Mouse (Mus musculus): ENCODE measurements around the gene Clec5a. TPM values are rescaled to one million over a fixed set of nuclear protein-coding genes. Genes with fewer than 3 reads are reported as not detected.

Clec5a gene
- polyA plus RNA-seq, 1 experiment from 2014 or later = 2.1 TPM

GRCm38 (mm10) chr6:40576305-40576704, 9.3 kb downstream of the Clec5a start:
- H3K4me2 ChIP-seq = no peak overlapping the region
- H3K36me3 ChIP-seq = no peaks in the 10 kb centered on the region
- H3K9me3 ChIP-seq = no peaks in the 10 kb centered on the region
- H3K27me3 ChIP-seq = no peaks in the 10 kb centered on the region
- H3K9ac ChIP-seq = no peak overlapping the region
- WGBS = 67% methylated on average over 1 of the region's 1 CpGs
- H3K27ac ChIP-seq = no peak overlapping the region
- no peak overlapping the region for H3K4me3 ChIP-seq
- H3K4me1 ChIP-seq = no peaks in the 10 kb centered on the region
- no peak for ATAC-seq (ENCODE audit: insufficient number of reproducible peaks, low FRiP score, low TSS enrichment, low read depth)

- ATAC-seq (ENCODE audit: insufficient number of reproducible peaks, low FRiP score, low TSS enrichment, low read depth) = no peak
- Histone ChIP-seq H3K36me3 (no peaks in the 10 kb centered on the region), H3K4me1 (no peaks in the 10 kb centered on the region), H3K9me3 (no peaks in the 10 kb centered on the region), H3K9ac (no peak overlapping the region), H3K27me3 (no peaks in the 10 kb centered on the region), H3K4me2 (no peak overlapping the region), H3K4me3 (no peak overlapping the region), H3K27ac (no peak overlapping the region)
- 78% methylated on average over 3 of the region's 3 CpGs for WGBS
Observed at GRCm38 (mm10) chr6:40573618-40574017, 12.0 kb downstream of the Clec5a start.

- Histone ChIP-seq H3K4me1 (no peaks in the 10 kb centered on the region), H3K9ac (no peak within 1 kb of the TSS), H3K9me3 (no peaks in the 10 kb centered on the region), H3K4me2 (no peak within 1 kb of the TSS), H3K27ac (no peak within 1 kb of the TSS), H3K27me3 (no peaks in the 10 kb centered on the region), H3K36me3 (no peaks in the 10 kb centered on the region), H3K4me3 (no peak within 1 kb of the TSS)
- 93% methylated on average over 3 of the region's 3 CpGs for WGBS
- no peak for ATAC-seq (ENCODE audit: insufficient number of reproducible peaks, low FRiP score, low TSS enrichment, low read depth)
Observed at GRCm38 (mm10) chr6:40569187-40569586, 16.4 kb downstream of the Clec5a start, which contains the start of gene Olfr460. TSS of gene Olfr460 (plus strand) at chr6:40569487.

GRCm38 (mm10) chr6:40554950-40555349, 30.7 kb downstream of the Clec5a start, which contains the start of gene Olfr461:
TSS of gene Olfr461 (minus strand) at chr6:40555050.
- 82% methylated on average over 2 of the region's 2 CpGs for WGBS
- H3K4me3 ChIP-seq = no peak within 1 kb of the TSS
- H3K4me2 ChIP-seq = no peak within 1 kb of the TSS
- H3K27ac ChIP-seq = no peak within 1 kb of the TSS
- ATAC-seq (ENCODE audit: insufficient number of reproducible peaks, low FRiP score, low TSS enrichment, low read depth) = no peak
- no peaks in the 10 kb centered on the region for H3K27me3 ChIP-seq
- H3K9me3 ChIP-seq = no peaks in the 10 kb centered on the region
- H3K36me3 ChIP-seq = no peaks in the 10 kb centered on the region
- H3K4me1 ChIP-seq = no peaks in the 10 kb centered on the region
- H3K9ac ChIP-seq = no peak within 1 kb of the TSS

- 80% methylated on average over 10 of the region's 10 CpGs for WGBS
- no peak for ATAC-seq (ENCODE audit: insufficient number of reproducible peaks, low FRiP score, low TSS enrichment, low read depth)
- H3K27ac ChIP-seq = no peak overlapping the region
- H3K4me2 ChIP-seq = no peak overlapping the region
- no peaks in the 10 kb centered on the region for H3K36me3 ChIP-seq
- no peaks in the 10 kb centered on the region for H3K4me1 ChIP-seq
- no peak overlapping the region for H3K4me3 ChIP-seq
- no peak overlapping the region for H3K9ac ChIP-seq
- H3K27me3 ChIP-seq = no peaks in the 10 kb centered on the region
- no peaks in the 10 kb centered on the region for H3K9me3 ChIP-seq
Observed at GRCm38 (mm10) chr6:40544690-40545089, 40.9 kb downstream of the Clec5a start.

Other genes starting within 250 kb of the Clec5a start
- 4.0 and 8.6 TPM in 2 replicates for gene E330009J07Rik, start 149.7 kb downstream of the Clec5a start, polyA plus RNA-seq (2015; fragmentation: Nextera tagmentation; extraction: Ambion mirVana)
- not detected in 2 replicates for gene Wee2, start 146.7 kb downstream of the Clec5a start, polyA plus RNA-seq (2015; fragmentation: Nextera tagmentation; extraction: Ambion mirVana)
- gene Ssbp1, start 114.5 kb downstream of the Clec5a start, polyA plus RNA-seq (2015; fragmentation: Nextera tagmentation; extraction: Ambion mirVana) = 130 and 131 TPM in 2 replicates
- gene Tas2r137, start 94.6 kb downstream of the Clec5a start, polyA plus RNA-seq (2015; fragmentation: Nextera tagmentation; extraction: Ambion mirVana) = not detected in 2 replicates
- gene Tas2r108, start 92.3 kb downstream of the Clec5a start, polyA plus RNA-seq (2015; fragmentation: Nextera tagmentation; extraction: Ambion mirVana) = not detected in 2 replicates
- gene Prss37, start 66.3 kb downstream of the Clec5a start, polyA plus RNA-seq (2015; fragmentation: Nextera tagmentation; extraction: Ambion mirVana) = not detected in 2 replicates
- 0.05 TPM in 1 of 2 replicates, not detected in the other for gene Olfr461, start 30.8 kb downstream of the Clec5a start, polyA plus RNA-seq (2015; fragmentation: Nextera tagmentation; extraction: Ambion mirVana)
- gene Olfr460, start 16.3 kb downstream of the Clec5a start, polyA plus RNA-seq (2015; fragmentation: Nextera tagmentation; extraction: Ambion mirVana) = not detected in 2 replicates
- not detected in 2 replicates for gene Tas2r138, start 27.5 kb upstream of the Clec5a start, polyA plus RNA-seq (2015; fragmentation: Nextera tagmentation; extraction: Ambion mirVana)
- 0.09 TPM in 1 of 2 replicates, not detected in the other for gene Mgam, start 43.0 kb upstream of the Clec5a start, polyA plus RNA-seq (2015; fragmentation: Nextera tagmentation; extraction: Ambion mirVana)

Data from limb, embryonic 15.5 days (tissue).